Mouse (Mus musculus) frontal cortex, postnatal 36 days (tissue): ENCODE results near the gene Smim4.

Experiments
- DNase-seq, 2 experiments: peaks; one replicate each; pipeline ENCODE4 v3.0.0; 2022; ENCODE audit warnings: low spot score in 2 of 2

Smim4 gene

GRCm38 (mm10) chr14:31128826-31129219, at the start of gene Smim4:
Gene Smim4 (minus strand): TSS chr14:31128956.
- DNase-seq: peak; percentile 94 to 98

DNA sequence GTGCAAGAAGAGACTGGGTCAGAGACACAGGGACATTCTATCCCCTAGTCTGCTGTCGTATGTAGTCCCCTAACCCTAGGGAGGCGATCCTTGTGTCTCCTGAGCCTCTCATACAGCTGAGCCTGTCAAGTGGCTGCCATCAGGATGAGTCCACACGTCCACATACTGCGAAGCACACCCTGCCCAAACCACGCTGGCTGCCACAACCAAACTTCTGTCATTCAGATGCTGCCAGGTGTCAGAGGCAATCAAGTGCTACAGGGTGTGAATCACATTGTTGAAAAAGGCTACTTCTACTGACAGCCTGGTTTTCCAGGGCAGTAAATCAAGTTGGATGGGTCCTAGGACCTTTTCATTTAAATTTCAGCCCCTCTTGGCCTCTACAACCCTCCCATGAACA, 49.0 kb upstream of the Smim4 start:
- no peak for DNase-seq

DNA sequence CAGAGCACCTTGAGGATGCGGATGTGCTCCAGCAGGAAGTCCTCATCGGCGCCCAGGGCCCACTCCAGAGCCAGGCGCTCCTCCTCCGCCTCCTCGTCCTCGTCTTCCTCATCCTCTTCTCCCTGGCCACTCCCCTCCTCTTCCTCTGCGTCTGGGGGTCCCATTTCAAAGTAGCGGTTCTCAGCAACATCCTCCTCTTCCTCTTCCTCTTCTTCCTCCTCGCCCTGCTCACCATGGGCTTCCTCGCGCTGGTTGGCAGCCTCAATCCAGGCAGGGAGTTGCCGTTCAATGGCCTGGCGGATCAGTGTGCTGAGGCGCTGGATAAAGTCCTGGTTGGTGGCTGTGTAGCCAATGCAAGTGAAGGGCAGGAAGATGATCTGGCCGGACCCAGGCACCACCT, 48.5 kb upstream of the Smim4 start:
- no peak for DNase-seq

DNA sequence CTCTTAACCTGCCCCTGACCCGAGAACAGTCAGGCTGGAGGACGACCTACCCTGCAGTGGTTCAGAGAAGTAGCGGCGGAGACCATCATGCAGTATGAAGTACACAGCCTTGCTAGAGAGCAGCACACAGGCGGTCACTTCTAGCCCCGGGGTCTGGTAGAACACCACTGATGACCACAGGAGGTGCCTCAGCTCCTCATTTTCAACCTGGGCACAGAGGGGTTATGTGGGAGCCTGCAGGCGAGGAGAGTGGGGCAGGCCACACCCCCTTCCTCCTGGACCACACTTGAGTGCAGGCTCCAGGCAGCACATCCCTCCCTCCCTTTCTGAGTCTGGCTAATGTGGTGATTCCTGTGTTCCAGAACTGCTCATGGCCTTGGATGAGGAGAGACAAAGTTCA, 44.8 kb upstream of the Smim4 start:
- no peak for DNase-seq

DNA sequence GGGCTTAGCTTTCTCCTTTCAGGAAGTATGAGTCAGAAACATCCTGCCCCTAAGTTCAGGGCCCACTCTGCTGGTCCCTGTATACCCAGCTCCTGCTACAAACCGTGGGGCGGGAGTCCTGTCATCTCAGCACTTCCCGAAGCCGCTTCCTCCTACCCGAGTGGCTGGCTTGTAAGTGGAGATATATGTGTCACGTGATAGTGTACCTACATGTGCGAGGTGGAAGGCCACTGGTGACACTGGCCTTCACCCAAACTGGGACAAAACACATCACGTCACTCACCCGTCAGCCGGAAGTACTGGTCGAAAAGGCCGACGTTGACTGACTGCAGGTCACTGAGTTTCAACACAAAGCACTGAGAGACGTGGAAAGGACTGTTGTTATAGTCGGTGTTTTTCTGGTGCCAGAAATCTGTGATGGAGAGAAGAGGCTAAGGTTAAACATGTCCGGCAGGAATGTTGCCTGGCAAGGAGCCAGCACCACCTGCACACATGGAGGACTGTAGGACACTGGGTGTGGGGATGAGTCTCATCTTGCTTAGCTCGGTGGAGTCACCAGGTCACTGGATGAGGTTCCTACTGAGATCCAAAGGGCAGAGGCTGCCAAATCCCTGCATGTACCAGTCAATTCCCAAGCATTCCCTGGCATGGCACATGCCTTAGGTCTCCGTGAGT, 44.2 kb upstream of the Smim4 start:
- no peak for DNase-seq

- DNase-seq: no peak
Measured at GRCm38 (mm10) chr14:31171821-31172220, 43.1 kb upstream of the Smim4 start.

- DNase-seq: no peak
Measured at GRCm38 (mm10) chr14:31171386-31171785, 42.6 kb upstream of the Smim4 start.

GRCm38 (mm10) chr14:31170963-31171362, 42.2 kb upstream of the Smim4 start:
- DNase-seq: no peak

- DNase-seq: no peak
Measured at GRCm38 (mm10) chr14:31169508-31169907, 40.8 kb upstream of the Smim4 start.

DNA sequence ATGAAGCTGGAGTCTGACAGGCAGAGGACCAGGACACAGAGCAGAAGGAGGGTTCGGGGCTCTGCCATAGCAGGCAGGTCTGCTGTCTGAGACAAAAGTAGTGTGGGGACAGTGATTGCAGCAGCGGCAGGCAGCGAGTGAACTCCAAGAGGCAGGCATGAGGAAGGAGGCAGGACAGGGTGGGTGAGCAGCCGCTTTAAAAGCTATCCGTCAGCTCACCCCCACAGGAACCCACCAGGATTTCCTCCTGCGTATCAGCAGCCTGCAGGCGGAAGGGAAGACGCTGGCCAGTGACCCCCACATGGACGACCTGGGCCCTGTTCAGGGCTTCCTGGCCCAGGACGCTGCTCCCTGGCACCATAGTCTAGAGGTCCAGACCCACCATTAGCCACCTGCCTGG, 39.7 kb upstream of the Smim4 start, which contains the start of gene Stab1:
Gene Stab1, minus strand, starts transcription at position 217 of the 400 bp plus-strand sequence.
- DNase-seq: no peak

DNA sequence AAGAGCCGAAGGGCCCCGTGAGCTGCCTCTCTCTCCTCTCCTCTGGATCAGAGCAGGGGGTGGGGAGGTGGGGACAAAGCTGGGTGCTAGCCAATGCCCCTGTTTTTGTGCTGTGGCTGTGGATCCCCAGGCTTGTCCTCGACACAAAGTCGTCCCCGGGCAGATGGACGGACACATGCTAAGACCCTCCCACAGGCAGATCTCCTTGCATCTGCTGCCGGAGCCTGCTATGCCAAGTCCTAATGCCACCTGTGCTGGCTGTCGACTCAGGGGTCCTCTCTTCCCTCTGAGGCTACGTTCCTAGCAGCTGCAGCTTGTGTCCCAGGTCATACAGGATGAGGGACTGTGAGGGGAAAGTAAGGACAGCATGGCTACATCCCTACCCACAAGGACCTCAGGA, 38.1 kb upstream of the Smim4 start:
- no peak for DNase-seq

- peak in 1 of 2 experiments; percentile 42 for DNase-seq
Measured at GRCm38 (mm10) chr14:31165991-31166630, 37.4 kb upstream of the Smim4 start.

- DNase-seq: no peak
Measured at GRCm38 (mm10) chr14:31165458-31165857, 36.7 kb upstream of the Smim4 start.

- no peak for DNase-seq
Measured at GRCm38 (mm10) chr14:31165010-31165409, 36.3 kb upstream of the Smim4 start.

GRCm38 (mm10) chr14:31164067-31164466, 35.3 kb upstream of the Smim4 start:
- no peak for DNase-seq

DNA sequence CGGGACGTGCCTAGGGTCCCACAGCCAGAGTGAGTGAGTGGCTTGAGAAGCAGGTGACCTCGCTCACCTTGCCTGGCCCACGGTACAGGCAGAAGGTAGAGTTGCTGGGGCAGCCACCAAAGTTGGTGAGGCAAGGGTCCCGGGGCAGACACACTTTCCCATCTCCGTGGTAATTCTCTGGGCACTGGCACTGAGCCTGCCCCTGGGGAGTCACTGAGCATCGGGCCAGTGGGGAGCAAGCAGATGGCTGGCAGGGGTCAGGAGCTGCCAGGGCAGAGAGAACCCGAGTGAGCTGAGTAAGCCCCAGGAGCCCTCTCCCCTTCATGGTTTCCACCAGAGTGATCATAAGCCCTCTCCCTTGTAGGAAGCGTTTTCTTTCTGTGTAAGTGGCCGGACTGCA, 32.9 kb upstream of the Smim4 start:
- DNase-seq: no peak

GRCm38 (mm10) chr14:31161191-31161590, 32.4 kb upstream of the Smim4 start:
- no peak for DNase-seq

- DNase-seq: no peak
Measured at GRCm38 (mm10) chr14:31160196-31161150, 31.7 kb upstream of the Smim4 start.

DNA sequence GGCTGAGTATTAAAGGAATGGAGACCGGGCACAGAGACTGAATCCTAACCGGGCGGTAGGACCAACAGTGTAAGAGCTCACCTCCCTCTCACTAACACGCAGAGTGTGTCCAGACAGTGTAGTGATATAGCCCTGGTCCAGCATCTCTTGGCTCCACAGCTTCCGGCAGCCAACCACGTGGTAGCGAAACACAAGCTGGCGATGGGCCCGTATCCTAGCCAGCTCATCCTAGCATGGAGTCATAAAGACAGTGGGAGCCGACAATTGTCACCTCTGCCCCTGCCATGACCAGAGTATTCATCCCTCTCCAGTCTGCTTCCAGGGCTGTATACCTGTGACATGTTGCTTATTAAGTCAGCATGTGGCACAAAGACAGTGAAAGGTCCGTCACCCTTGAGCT, 16.9 kb upstream of the Smim4 start:
- DNase-seq: no peak

DNA sequence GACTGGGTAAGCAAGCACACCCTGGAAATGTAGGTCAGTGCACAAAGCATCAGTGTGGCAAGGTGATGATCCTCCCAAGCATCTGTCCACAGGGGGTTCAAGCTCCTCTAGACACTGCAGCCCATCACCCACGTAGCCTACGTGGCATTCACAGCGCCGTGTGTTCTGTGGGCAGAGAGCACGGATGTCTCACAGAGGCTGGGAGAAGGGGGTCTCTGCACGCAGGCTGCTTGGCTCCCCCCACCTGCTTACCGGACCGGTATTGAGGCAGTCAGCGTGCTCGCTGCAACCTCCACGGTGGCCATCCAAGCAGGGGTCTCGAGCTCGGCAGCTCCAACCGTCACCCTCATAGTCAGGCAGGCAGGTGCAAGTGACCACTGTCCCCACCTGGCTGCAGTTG, 12.3 kb upstream of the Smim4 start:
- DNase-seq: no peak

GRCm38 (mm10) chr14:31140141-31140540, 11.4 kb upstream of the Smim4 start:
- DNase-seq: no peak

DNA sequence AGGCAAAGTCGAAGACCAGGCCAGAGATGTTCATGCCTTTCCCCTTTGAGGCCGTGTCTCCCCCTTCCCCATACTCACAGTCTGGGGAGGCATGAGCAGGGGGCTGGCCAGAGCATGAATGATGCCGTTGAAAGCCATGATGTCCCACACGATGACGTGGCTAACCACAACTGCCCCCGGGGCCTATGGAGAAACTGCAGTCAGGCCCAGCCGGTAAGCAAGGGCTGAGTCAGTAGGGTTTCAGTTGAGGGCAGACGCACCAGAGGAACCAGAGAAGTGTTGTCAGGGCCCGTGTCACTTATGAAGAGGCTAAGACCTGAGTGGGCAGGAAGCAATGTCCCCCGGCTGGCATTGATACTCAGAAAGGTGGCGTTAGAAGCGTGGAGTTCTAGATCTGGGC, 10.9 kb upstream of the Smim4 start:
- DNase-seq: no peak
